Mouse (Mus musculus) ES-Bruce4 (cell line): ENCODE data around the gene Cul7.

Experiments
- CTCF ChIP-seq: IDR thresholded peaks from one replicate; pipeline ENCODE4 v1.8.1; 2011; ENCODE audit warnings: low read depth, low read length
- EP300 ChIP-seq: IDR thresholded peaks from 2 replicates; pipeline ENCODE4 v1.6.1; 2011; ENCODE audit warnings: low read depth, low read length; ENCODE audit not compliant: insufficient read depth
- POLR2A ChIP-seq: IDR thresholded peaks from one replicate; pipeline ENCODE4 v1.8.1; 2011; ENCODE audit warnings: low read length; ENCODE audit not compliant: insufficient read depth

DNA sequence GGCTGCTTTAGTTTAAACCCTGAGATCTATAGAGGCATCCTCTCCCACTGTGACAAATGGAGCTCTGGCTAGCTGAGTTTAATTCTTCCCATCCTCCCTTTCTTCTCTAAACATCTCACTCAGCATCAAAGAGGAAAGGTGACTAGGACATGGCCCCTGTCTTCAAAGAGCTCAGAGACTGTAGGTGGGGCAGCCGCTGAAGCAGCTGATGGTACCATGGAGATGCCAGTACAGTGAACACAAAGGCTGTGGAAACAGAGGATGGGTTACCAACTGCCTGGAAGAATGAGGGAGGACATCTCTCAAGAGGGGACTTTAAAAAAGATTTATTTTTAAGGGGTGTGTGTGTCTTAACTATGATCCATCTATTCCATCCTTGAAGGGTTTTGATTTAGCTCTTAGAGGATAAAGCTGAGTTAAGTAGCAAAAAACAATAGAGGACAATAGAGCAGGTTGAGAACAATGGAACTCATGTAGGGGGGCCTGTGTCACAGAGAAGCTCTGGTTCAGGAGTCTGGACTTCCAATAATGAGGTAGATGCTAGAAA lies 44.5 kb downstream of the Cul7 start:
- TF ChIP-seq CTCF (no peak), POLR2A (no peak), EP300 (no peak)
